Mouse (Mus musculus): ENCODE data around the gene Bco2. TPM values are rescaled to one million over a fixed set of nuclear protein-coding genes. Genes with fewer than 3 reads are reported as not detected.

The Bco2 gene
- total and polyA plus RNA-seq, 3 experiments = 0.07 TPM; not detected in 2

DNA sequence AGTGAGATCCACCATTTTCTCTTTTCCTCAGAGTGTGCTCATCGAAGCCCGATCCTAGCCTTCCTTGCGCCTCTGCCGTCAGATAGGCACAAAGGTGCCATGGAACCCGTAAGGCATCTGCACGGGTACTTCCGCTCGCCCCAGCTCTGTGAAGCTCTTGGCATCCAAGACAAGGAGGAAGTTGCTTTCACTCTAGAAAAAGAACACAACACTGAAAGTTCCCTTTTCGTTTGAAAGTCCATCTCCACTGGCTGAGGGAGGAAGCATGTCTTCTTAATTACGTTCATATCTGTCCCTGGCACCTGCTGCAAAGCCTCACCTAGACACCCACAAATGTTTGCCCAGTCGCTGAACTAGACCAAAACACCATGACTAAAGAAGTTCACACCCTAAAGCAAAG lies 21.7 kb downstream of the Bco2 start:
- DNase-seq (ENCODE audit: low read depth, low spot score) = peak; percentile 92
- no peaks in the 10 kb centered on the region for H3K9me3 ChIP-seq (replicated peaks; ENCODE audit: insufficient read depth, low read length)
- H3K27ac ChIP-seq (ENCODE audit: control insufficient read depth, low read depth, low read length) = peak overlapping the region; percentile 86
- H3K4me3 ChIP-seq (ENCODE audit: control insufficient read depth in 1 of 2, insufficient read depth in 1 of 2, low read depth in 2 of 2, low read length in 2 of 2) = peak overlapping the region; percentile 49 to 61
- H3K36me3 ChIP-seq (ENCODE audit: control insufficient read depth in 1 of 2, insufficient read depth in 2 of 2, low read length in 2 of 2) = peaks cover 0 to 10% of the 10 kb centered on the region in 2 experiments; a peak in 2 of 4 replicates
- H3K9ac ChIP-seq (ENCODE audit: control insufficient read depth, low read depth, low read length, poor library complexity, severe bottlenecking) = peak overlapping the region; percentile 48
- no peaks in the 10 kb centered on the region for H3K27me3 ChIP-seq (ENCODE audit: control insufficient read depth in 1 of 2, insufficient read depth in 2 of 2, low read length in 2 of 2)
- H3K79me2 ChIP-seq (ENCODE audit: control insufficient read depth, insufficient read depth, low read length, poor library complexity) = peaks cover 1% of the 10 kb centered on the region; the same call in 1 of the 2 replicates
- TF ChIP-seq POLR2AphosphoS5 (IDR thresholded peaks at IDR 0.05; ENCODE audit: borderline replicate concordance, low read depth, low read length) = no peak
- TF ChIP-seq ELF1 (IDR thresholded peaks at IDR 0.05; ENCODE audit: low read depth, low read length) = peak; percentile 80
- TF ChIP-seq POLR2A (IDR thresholded peaks at IDR 0.05; ENCODE audit: control insufficient read depth in 1 of 2, insufficient read depth in 1 of 2, low read depth in 1 of 2, low read length in 2 of 2, poor library complexity in 1 of 2) = peak in 1 of 2 experiments; percentile 62; a peak in 2 of 4 replicates
- TF ChIP-seq TCF12 (IDR thresholded peaks at IDR 0.05; ENCODE audit: low read depth, low read length) = peak; percentile 69
- TF ChIP-seq MAX (IDR thresholded peaks at IDR 0.05; ENCODE audit: low read length) = peak; percentile 71
- no peak for TF ChIP-seq GABPA (IDR thresholded peaks at IDR 0.05; ENCODE audit: low read depth, low read length)
- peak; percentile 56 for TF ChIP-seq NELFE (IDR thresholded peaks at IDR 0.05; ENCODE audit: low read depth, low read length)
- TF ChIP-seq ETS1 (IDR thresholded peaks at IDR 0.05; ENCODE audit: low read depth, low read length) = peak; percentile 41; the same call in 1 of the 2 replicates
- TF ChIP-seq GATA1 (IDR thresholded peaks at IDR 0.05; ENCODE audit: low read depth, low read length) = peak; percentile 78
- TF ChIP-seq SMC3 (IDR thresholded peaks at IDR 0.05; ENCODE audit: low read depth, low read length) = no peak
- 0 out of 2 replicates have a peak, but pooled peaks have one; percentile 12 for TF ChIP-seq MAFK (IDR thresholded peaks at IDR 0.05; ENCODE audit: borderline replicate concordance, low read depth, low read length)
- TF ChIP-seq TAL1 (IDR thresholded peaks at IDR 0.05; ENCODE audit: low read length) = peak; percentile 91
- no peak; the same call in 1 of the 2 replicates for TF ChIP-seq MXI1 (IDR thresholded peaks at IDR 0.05; ENCODE audit: low read depth, low read length)
- TF ChIP-seq EP300 (IDR thresholded peaks at IDR 0.05; ENCODE audit: low read depth in 1 of 2, low read length in 2 of 2) = peak; percentile 77 to 79
- TF ChIP-seq SIN3A (IDR thresholded peaks at IDR 0.05; ENCODE audit: low read length) = peak; percentile 6; the same call in 1 of the 2 replicates
- TF ChIP-seq CHD1 (IDR thresholded peaks at IDR 0.05; ENCODE audit: low read depth, low read length) = 0 out of 2 replicates have a peak, but pooled peaks have one; percentile 57
- no peak for TF ChIP-seq ZNF384 (IDR thresholded peaks at IDR 0.05; ENCODE audit: low read depth, low read length)
- TF ChIP-seq TBP (IDR thresholded peaks at IDR 0.05; ENCODE audit: low read depth, low read length) = peak; percentile 70
- no peak for TF ChIP-seq MYB (IDR thresholded peaks at IDR 0.05; ENCODE audit: low read depth, low read length)
- peak; percentile 71; the same call in 1 of the 2 replicates for TF ChIP-seq MYC (IDR thresholded peaks at IDR 0.05; ENCODE audit: low read depth, low read length)
- 0 out of 2 replicates have a peak, but pooled peaks have one; percentile 30 for TF ChIP-seq BHLHE40 (IDR thresholded peaks at IDR 0.05; ENCODE audit: borderline replicate concordance, low read depth, low read length)
- TF ChIP-seq HCFC1 (IDR thresholded peaks at IDR 0.05; ENCODE audit: low read depth, low read length) = no peak
- peak; percentile 34; the same call in 1 of the 2 replicates for TF ChIP-seq MAZ (IDR thresholded peaks at IDR 0.05; ENCODE audit: low read depth, low read length)
- peaks cover 2 to 16% of the 10 kb centered on the region in 2 experiments; a peak in 3 of 4 replicates for H3K4me1 ChIP-seq (ENCODE audit: control insufficient read depth in 1 of 2, insufficient read depth in 2 of 2, low read length in 2 of 2)

Data from MEL (cell line).